Mouse (Mus musculus): ENCODE results near the gene Zfp568.
"Not testable (repeated sequence)": the region's sequence is repeated elsewhere in the genome, so short reads cannot be mapped to it uniquely, and the experiment has no call there.

Gene Zfp568

GRCm38 (mm10) chr7:29983690-29984380 is at the start of gene Zfp568:
Gene Zfp568 (plus strand): TSS chr7:29983955.
- peak; percentile 92 for DNase-seq

GRCm38 (mm10) chr7:29938856-29939255 is 44.9 kb upstream of the Zfp568 start:
- DNase-seq = no peak

GRCm38 (mm10) chr7:29941027-29941426 is 42.7 kb upstream of the Zfp568 start:
- no peak for DNase-seq

- no peak for DNase-seq
Measured at GRCm38 (mm10) chr7:29942740-29943139, 41.0 kb upstream of the Zfp568 start.

GRCm38 (mm10) chr7:29943720-29944119 is 40.0 kb upstream of the Zfp568 start:
- no peak for DNase-seq

- no peak for DNase-seq
Measured at GRCm38 (mm10) chr7:29944201-29944600, 39.6 kb upstream of the Zfp568 start.

GRCm38 (mm10) chr7:29953086-29953485 is 30.7 kb upstream of the Zfp568 start:
- no peak for DNase-seq

GRCm38 (mm10) chr7:29953513-29954401 is 30.0 kb upstream of the Zfp568 start, which contains the start of gene Zfp74:
Gene Zfp74 (minus strand): TSS chr7:29954089.
- DNase-seq = peak; percentile 75 to 82

GRCm38 (mm10) chr7:29954731-29955130 is 29.0 kb upstream of the Zfp568 start:
- DNase-seq = peak; percentile 18 to 40

GRCm38 (mm10) chr7:29956257-29956656 is 27.5 kb upstream of the Zfp568 start:
- no peak for DNase-seq

- DNase-seq = no peak
Measured at GRCm38 (mm10) chr7:29958125-29958724, 25.5 kb upstream of the Zfp568 start.

GRCm38 (mm10) chr7:29959004-29959403 is 24.8 kb upstream of the Zfp568 start:
- no peak for DNase-seq

GRCm38 (mm10) chr7:29965115-29965810 is 18.5 kb upstream of the Zfp568 start:
- DNase-seq = not testable (repeated sequence)

- no peak for DNase-seq
Measured at GRCm38 (mm10) chr7:29970686-29971085, 13.1 kb upstream of the Zfp568 start.

GRCm38 (mm10) chr7:29980761-29981160 is 3.0 kb upstream of the Zfp568 start:
- no peak for DNase-seq

GRCm38 (mm10) chr7:29981455-29981854 is 2.3 kb upstream of the Zfp568 start:
- no peak for DNase-seq

- no peak for DNase-seq
Measured at GRCm38 (mm10) chr7:29981860-29982259, 1.9 kb upstream of the Zfp568 start.

- no peak for DNase-seq
Measured at GRCm38 (mm10) chr7:29982341-29982740, 1.4 kb upstream of the Zfp568 start.

GRCm38 (mm10) chr7:29982931-29983330 is 824 bp upstream of the Zfp568 start:
- peak in 1 of 2 experiments; percentile 16 for DNase-seq

GRCm38 (mm10) chr7:29983340-29983689 is 440 bp upstream of the Zfp568 start:
- DNase-seq = no peak

GRCm38 (mm10) chr7:29986101-29986500 is 2.3 kb downstream of the Zfp568 start:
- DNase-seq = no peak

- no peak for DNase-seq
Measured at GRCm38 (mm10) chr7:29987551-29987950, 3.8 kb downstream of the Zfp568 start.

GRCm38 (mm10) chr7:29989031-29989430 is 5.3 kb downstream of the Zfp568 start:
- no peak for DNase-seq

Data from cerebellum, postnatal 36 days (tissue).